Mouse (Mus musculus): ENCODE measurements around the gene Tspan1. TPM values are rescaled to one million over a fixed set of nuclear protein-coding genes. Genes with fewer than 3 reads are reported as not detected.

The Tspan1 gene
- total and polyA plus RNA-seq, 3 experiments, result 0.08 TPM; not detected in 2

DNA sequence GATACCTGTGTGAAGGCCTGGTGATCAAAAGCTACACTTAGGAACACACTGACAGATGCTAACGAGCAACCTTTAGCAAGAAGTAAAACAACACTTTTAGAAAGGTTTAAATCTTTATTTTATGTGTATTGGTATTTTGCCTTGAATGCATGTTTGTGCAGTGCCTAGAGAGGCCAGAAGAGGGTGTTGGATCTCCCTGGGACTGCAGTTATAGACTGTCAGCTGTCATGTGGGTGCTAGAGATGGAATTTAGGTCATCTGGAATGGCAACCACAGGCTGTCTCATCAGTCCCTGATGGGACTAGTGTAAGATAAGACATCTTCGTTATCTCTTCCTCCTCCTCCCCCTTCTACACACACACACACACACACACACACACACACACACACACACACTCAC, 31.0 kb upstream of the Tspan1 start:
- Histone ChIP-seq H3K4me3 (replicated peaks in 1 of 3; ENCODE audit: low read depth in 2 of 3, low read length in 2 of 3, poor library complexity in 1 of 3) (no peak overlapping the region), H3K9me3 (replicated peaks; ENCODE audit: low read length) (no peaks in the 10 kb centered on the region), H3K79me2 (replicated peaks; ENCODE audit: control insufficient read depth, extremely low read depth, insufficient read depth, poor library complexity, severe bottlenecking) (no peaks in the 10 kb centered on the region), H3K4me1 (ENCODE audit: control insufficient read depth in 1 of 2, insufficient read depth in 2 of 2) (no peaks in the 10 kb centered on the region), H3K9ac (ENCODE audit: insufficient read depth, low read depth) (no peak overlapping the region), H3K27ac (ENCODE audit: insufficient read depth, low read depth) (no peak overlapping the region), H3K4me2 (ENCODE audit: insufficient read depth, low read depth, poor library complexity, severe bottlenecking) (no peak overlapping the region), H3K36me3 (replicated peaks in 1 of 2; ENCODE audit: control insufficient read depth in 1 of 2, insufficient read depth in 1 of 2, low read length in 1 of 2) (no peaks in the 10 kb centered on the region), H3K27me3 (replicated peaks) (no peaks in the 10 kb centered on the region)
- DNase-seq (ENCODE audit: extremely low read depth), result no peak
- no peak for TF ChIP-seq POLR2A (IDR thresholded peaks at IDR 0.05; ENCODE audit: low read depth, low read length)
- no peak for TF ChIP-seq ETS1 (conservative IDR thresholded peaks at IDR 0.05; ENCODE audit: low read depth, low read length)
- TF ChIP-seq USF1 (IDR thresholded peaks at IDR 0.05; ENCODE audit: low read depth, low read length), result no peak
- TF ChIP-seq MAFK (IDR thresholded peaks at IDR 0.05; ENCODE audit: insufficient replicate concordance, low read length), result no peak
- TF ChIP-seq JUN (IDR thresholded peaks at IDR 0.05; ENCODE audit: insufficient read depth, low read depth, low read length), result no peak
- no peak for TF ChIP-seq MXI1 (IDR thresholded peaks at IDR 0.05; ENCODE audit: low read depth, low read length)
- no peak for TF ChIP-seq JUND (conservative IDR thresholded peaks at IDR 0.05; ENCODE audit: low read depth, low read length)
- peak; percentile 10 to 42; a peak in 2 of 4 replicates for TF ChIP-seq CTCF (conservative IDR thresholded peaks at IDR 0.05 in 1 of 2, IDR thresholded peaks at IDR 0.05 in 1 of 2; ENCODE audit: low read depth in 2 of 2, low read length in 2 of 2)
- peak; percentile 13; the same call in 1 of the 2 replicates for TF ChIP-seq SMC3 (IDR thresholded peaks at IDR 0.05; ENCODE audit: low read depth, low read length)
- no peak for TF ChIP-seq EP300 (IDR thresholded peaks at IDR 0.05; ENCODE audit: low read length)
- TF ChIP-seq RAD21 (IDR thresholded peaks at IDR 0.05; ENCODE audit: low read depth, low read length), result peak; percentile 25
- no peak for TF ChIP-seq BHLHE40 (IDR thresholded peaks at IDR 0.05; ENCODE audit: low read depth, low read length)
- no peak for TF ChIP-seq CHD2 (IDR thresholded peaks at IDR 0.05; ENCODE audit: low read length)
- TF ChIP-seq MAZ (IDR thresholded peaks at IDR 0.05; ENCODE audit: low read depth, low read length), result no peak
- dilution Hi-C loops (cut with MboI; ENCODE audit: extremely low pct_ligation_motif_present, extremely low pct_unique_long_range_greater_than_20kb, low sequenced_read_pairs), result no loop called here
- in situ Hi-C loops (cut with MboI; ENCODE audit: low pct_ligation_motif_present, low pct_unique_long_range_greater_than_20kb, low sequenced_read_pairs), result no loop called here

DNA sequence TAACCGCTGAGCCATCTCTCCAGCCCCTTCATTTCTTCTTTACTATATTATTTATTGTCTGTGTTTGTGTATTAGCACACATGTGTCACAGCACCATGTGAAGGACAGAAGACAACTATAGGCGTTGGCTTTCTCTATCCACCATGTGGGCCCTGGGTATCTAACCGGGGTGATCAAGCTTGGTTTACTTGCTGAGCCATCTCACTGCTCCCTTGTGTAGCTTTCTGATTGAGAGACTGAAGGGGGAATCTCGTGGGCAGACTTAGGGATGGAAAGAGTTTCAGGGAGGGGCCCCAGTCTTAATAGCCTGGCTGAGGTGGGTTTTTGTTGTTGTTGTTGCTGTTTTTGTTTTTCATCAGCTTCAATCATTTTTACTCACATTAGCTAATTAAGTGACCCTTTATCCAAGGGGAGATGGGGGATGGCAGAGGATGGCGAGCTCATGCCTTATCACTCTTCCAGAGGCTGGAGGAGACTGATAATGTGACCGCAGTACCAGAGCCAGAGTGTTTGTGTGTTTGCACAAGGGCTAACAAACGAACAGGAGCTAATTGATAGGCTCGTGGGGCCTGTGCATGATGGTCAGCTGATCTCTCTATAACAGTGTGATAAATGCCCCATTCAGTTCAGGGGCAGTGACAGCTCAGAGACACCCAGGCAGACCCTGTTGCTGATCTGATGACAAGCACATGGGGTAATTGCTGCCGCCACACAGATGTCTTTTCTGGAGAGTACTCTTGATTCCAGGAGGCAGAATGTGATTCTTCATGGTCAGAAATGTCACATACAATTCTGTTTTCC, 26.4 kb upstream of the Tspan1 start:
- no peaks in the 10 kb centered on the region for H3K4me1 ChIP-seq (ENCODE audit: control insufficient read depth in 1 of 2, insufficient read depth in 2 of 2)
- DNase-seq (ENCODE audit: extremely low read depth), result no peak
- H3K4me3 ChIP-seq (replicated peaks in 1 of 3; ENCODE audit: low read depth in 2 of 3, low read length in 2 of 3, poor library complexity in 1 of 3), result no peak overlapping the region
- no peak overlapping the region for H3K9ac ChIP-seq (ENCODE audit: insufficient read depth, low read depth)
- H3K36me3 ChIP-seq (replicated peaks in 1 of 2; ENCODE audit: control insufficient read depth in 1 of 2, insufficient read depth in 1 of 2, low read length in 1 of 2), result no peaks in the 10 kb centered on the region
- no peaks in the 10 kb centered on the region for H3K79me2 ChIP-seq (replicated peaks; ENCODE audit: control insufficient read depth, extremely low read depth, insufficient read depth, poor library complexity, severe bottlenecking)
- no peaks in the 10 kb centered on the region for H3K9me3 ChIP-seq (replicated peaks; ENCODE audit: low read length)
- no peaks in the 10 kb centered on the region for H3K27me3 ChIP-seq (replicated peaks)
- in situ Hi-C loops (cut with MboI; ENCODE audit: low pct_ligation_motif_present, low pct_unique_long_range_greater_than_20kb, low sequenced_read_pairs), result no loop called here
- H3K4me2 ChIP-seq (ENCODE audit: insufficient read depth, low read depth, poor library complexity, severe bottlenecking), result no peak overlapping the region
- dilution Hi-C loops (cut with MboI; ENCODE audit: extremely low pct_ligation_motif_present, extremely low pct_unique_long_range_greater_than_20kb, low sequenced_read_pairs), result no loop called here
- H3K27ac ChIP-seq (ENCODE audit: insufficient read depth, low read depth), result no peak overlapping the region
- TF ChIP-seq PAX5 (IDR thresholded peaks at IDR 0.05; ENCODE audit: low read length) (no peak), E2F4 (IDR thresholded peaks at IDR 0.05; ENCODE audit: insufficient replicate concordance, low read depth, low read length) (no peak), SMC3 (IDR thresholded peaks at IDR 0.05; ENCODE audit: low read depth, low read length) (no peak), EP300 (IDR thresholded peaks at IDR 0.05; ENCODE audit: low read length) (no peak), IRF4 (IDR thresholded peaks at IDR 0.05; ENCODE audit: low read depth, low read length) (no peak), ZNF384 (IDR thresholded peaks at IDR 0.05; ENCODE audit: low read depth, low read length) (no peak), CTCF (conservative IDR thresholded peaks at IDR 0.05 in 1 of 2, IDR thresholded peaks at IDR 0.05 in 1 of 2; ENCODE audit: low read depth in 2 of 2, low read length in 2 of 2) (no peak), USF2 (conservative IDR thresholded peaks at IDR 0.05; ENCODE audit: low read depth, low read length) (no peak), MYC (IDR thresholded peaks at IDR 0.05; ENCODE audit: low read depth, low read length) (no peak)

Measured in CH12.LX (cell line).